Mouse (Mus musculus) small intestine, adult 2 months (tissue): ENCODE data around the gene Atp8a1.

Source experiments
- CTCF ChIP-seq: fragments of 200-500 bp; IDR thresholded peaks from 2 replicates; pipeline ENCODE4 v1.5.1; 2012; ENCODE audit warnings: low read depth, mild to moderate bottlenecking, control low read depth, inconsistent platforms, low read length, moderate library complexity, mixed read lengths; ENCODE audit not compliant: insufficient replicate concordance, insufficient read length; ENCODE audit errors: extremely low read depth
- POLR2A ChIP-seq: fragments of 200-500 bp; IDR thresholded peaks from 2 replicates; pipeline ENCODE4 v1.6.1; 2012; ENCODE audit warnings: low read depth, mild to moderate bottlenecking, control low read depth, inconsistent platforms, low read length, moderate library complexity

DNA sequence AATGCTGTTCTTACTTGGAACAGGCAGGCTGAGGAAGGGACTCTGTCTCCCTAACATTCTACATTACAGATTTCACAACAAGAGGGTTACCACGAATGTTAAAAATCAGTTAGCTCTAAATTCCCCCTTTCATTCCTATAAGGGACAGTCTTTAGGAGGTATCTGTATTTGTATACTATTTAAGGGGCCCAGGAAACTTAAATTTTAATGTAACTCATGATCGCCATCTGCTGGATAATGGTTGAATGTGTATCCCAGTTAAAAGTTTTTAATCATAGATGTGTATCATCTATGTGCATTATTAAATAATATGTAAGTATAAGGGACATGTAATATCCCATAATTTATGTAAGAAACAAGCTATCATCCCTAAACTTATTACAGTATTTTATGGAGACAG lies 119.5 kb downstream of the Atp8a1 start:
- TF ChIP-seq CTCF (no peak), POLR2A (no peak)
